Comparison of ENCODE assay signal across 13 mouse cellular contexts in the genomic region with DNA sequence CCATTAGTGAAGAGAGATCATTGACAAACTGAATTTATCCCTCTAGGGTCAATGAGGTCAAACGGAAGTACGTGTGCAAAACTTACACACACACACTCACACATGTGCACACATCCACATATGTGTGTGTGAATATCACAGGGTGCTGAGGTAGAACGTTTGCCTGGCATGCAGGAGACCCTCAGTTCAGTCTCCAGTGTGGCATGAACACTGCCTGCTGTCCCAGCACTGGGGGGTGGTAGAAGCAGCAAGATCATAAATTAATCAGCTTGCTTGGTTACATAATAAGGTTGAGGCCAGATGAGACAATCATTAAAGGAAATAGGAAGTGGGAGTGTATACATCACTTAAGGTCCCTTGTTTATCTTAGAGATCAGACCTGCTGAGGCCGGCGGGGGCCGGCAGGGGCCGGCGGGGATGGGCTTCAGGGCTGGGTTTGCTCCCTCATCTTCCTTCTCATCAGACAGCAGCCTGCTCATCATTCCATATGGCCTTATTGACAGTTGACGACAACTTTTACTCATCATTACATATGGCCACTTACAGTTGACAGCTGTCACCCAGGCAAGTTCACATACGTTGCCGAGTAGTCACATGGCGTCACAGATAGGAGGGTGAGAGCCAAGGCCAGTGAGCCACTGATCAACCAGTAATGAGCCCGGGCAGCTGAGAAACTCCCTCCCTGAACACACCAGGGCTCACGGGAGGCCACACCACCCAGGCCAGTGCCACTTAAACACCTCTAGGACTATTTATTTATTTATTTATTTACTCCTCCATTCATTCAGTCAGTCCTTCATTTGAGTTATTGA.
DNase-seq lines count a peak whose midpoint lies in the region; ATAC-seq lines count a peak whose summit lies in the region.
"Had no signal": no experiment of that assay in that cellular context is flagged by ENCODE, and none has a peak within 500 bp of the region (broad histone marks: within the 10 kb centered on the region; RNA-seq: fewer than 3 reads in every experiment).

No protein-coding gene starts in this region.

- DNase-seq in forebrain, embryonic 14.5 days (ENCODE audit: low spot score), result peak; percentile 66
- no peak for DNase-seq in forebrain, embryonic 11.5 days (ENCODE audit: low spot score)
- peak; percentile 11 to 41 for DNase-seq in layer of hippocampus, adult 18-20 months (ENCODE audit: low spot score in 2 of 2)
- no peak for DNase-seq in layer of hippocampus, postnatal 25 days (ENCODE audit: extremely low spot score in 1 of 2, low spot score in 1 of 2)
- peak; percentile 20 for DNase-seq in ZHBTc4 (ENCODE audit: low read depth, low spot score)
- DNase-seq in spleen, postnatal 14 days (ENCODE audit: low spot score in 2 of 2), result no peak
- DNase-seq in urinary bladder, postnatal 36 days (ENCODE audit: low spot score in 2 of 2), result no peak
- DNase-seq: adrenal gland, postnatal 14 days; heart, adult 2 months; kidney, adult 9 months had no signal

- no peaks in the 10 kb centered on the region for H3K27me3 ChIP-seq in forebrain, embryonic 14.5 days (replicated peaks; ENCODE audit: control insufficient read depth, insufficient read depth, low read length)
- no peaks in the 10 kb centered on the region for H3K27me3 ChIP-seq in forebrain, embryonic 11.5 days (ENCODE audit: control insufficient read depth, insufficient read depth, low read length)

- no peaks in the 10 kb centered on the region for H3K9me3 ChIP-seq in forebrain, embryonic 14.5 days (replicated peaks; ENCODE audit: control insufficient read depth, low read length)
- no peaks in the 10 kb centered on the region; the same call in 1 of the 2 replicates for H3K9me3 ChIP-seq in forebrain, embryonic 11.5 days (ENCODE audit: control insufficient read depth, low read length)

- H3K4me1 ChIP-seq in forebrain, embryonic 14.5 days (ENCODE audit: control insufficient read depth, insufficient read depth, low read length), result peaks cover 4% of the 10 kb centered on the region; the same call in 1 of the 2 replicates
- no peaks in the 10 kb centered on the region; the same call in 1 of the 2 replicates for H3K4me1 ChIP-seq in forebrain, embryonic 11.5 days (replicated peaks; ENCODE audit: control insufficient read depth, insufficient read depth, low read length)

- 0 out of 2 replicates have a peak overlapping the region, but pooled peaks have one; percentile 30 for H3K27ac ChIP-seq in forebrain, embryonic 14.5 days (ENCODE audit: low read depth, low read length)
- H3K27ac ChIP-seq in forebrain, embryonic 11.5 days (ENCODE audit: low read depth, low read length), result no peak overlapping the region
- H3K27ac ChIP-seq: heart, adult 2 months; stomach, postnatal 0 days had no signal

- no peak overlapping the region for H3K9ac ChIP-seq in forebrain, embryonic 14.5 days (ENCODE audit: low read length)
- no peak overlapping the region for H3K9ac ChIP-seq in forebrain, embryonic 11.5 days (ENCODE audit: low read length)

- H3K4me2 ChIP-seq in forebrain, embryonic 14.5 days (ENCODE audit: low read length), result no peak overlapping the region
- H3K4me2 ChIP-seq in forebrain, embryonic 11.5 days (ENCODE audit: low read depth, low read length, severe bottlenecking), result no peak overlapping the region
- H3K4me2 ChIP-seq: liver, embryonic 11.5 days had no signal

- ATAC-seq in forebrain, embryonic 14.5 days, result peak; percentile 72
- ATAC-seq in forebrain, embryonic 11.5 days (replicated peaks; ENCODE audit: low FRiP score), result no peak
- ATAC-seq in megakaryocyte, adult 5-6 weeks (ENCODE audit: poor library complexity, severe bottlenecking), result peak; percentile 34; the same call in 1 of the 2 replicates

- H3K36me3 ChIP-seq in forebrain, embryonic 14.5 days (ENCODE audit: control insufficient read depth, insufficient read depth, low read length), result no peaks in the 10 kb centered on the region
- no peaks in the 10 kb centered on the region for H3K36me3 ChIP-seq in forebrain, embryonic 11.5 days (ENCODE audit: control insufficient read depth, insufficient read depth, low read length)

- H3K4me3 ChIP-seq in forebrain, embryonic 14.5 days (ENCODE audit: low read depth, low read length), result no peak overlapping the region
- H3K4me3 ChIP-seq in forebrain, embryonic 11.5 days (ENCODE audit: low read depth, low read length), result no peak overlapping the region
- H3K4me3 ChIP-seq: heart, adult 2 months had no signal

- 69% methylated on average over 14 of the region's 14 CpGs for WGBS in forebrain, embryonic 14.5 days
- 86% methylated on average over 14 of the region's 14 CpGs for WGBS in forebrain, embryonic 11.5 days

Comparison
In these comparisons a context has a peak if more than half of its experiments do, and no peak if none do; other contexts are left out.
1. DNase-seq: peak in forebrain, embryonic 14.5 days (single experiment), layer of hippocampus, adult 18-20 months (2 of 2) and ZHBTc4 (single experiment); none in forebrain, embryonic 11.5 days (single experiment), layer of hippocampus, postnatal 25 days (0 of 2), spleen, postnatal 14 days (0 of 2) and urinary bladder, postnatal 36 days (0 of 2).